Mouse (Mus musculus) heart, embryonic 16.5 days (tissue): ENCODE data around the gene Sec13. TPM values are rescaled to one million over a fixed set of nuclear protein-coding genes. Genes with fewer than 3 reads are reported as not detected.
A peak's percentile ranks its signal among the peaks of the same experiment; 100 is the strongest.

ENCODE experiments used
- ATAC-seq: fragments of 200-750 bp; cut with Nextera tagmentation; replicated peaks from 2 replicates; pipeline ENCODE4 v1.8.0; 2017; ENCODE audit warnings: moderate number of reproducible peaks; ENCODE audit not compliant: insufficient read depth, low FRiP score; ENCODE audit errors: extremely low read depth
- H3K27ac ChIP-seq: fragments of 300-500 bp; sonication (generic); 2 replicates; pipeline ENCODE4 v1.5.1; 2014; ENCODE audit warnings: mild to moderate bottlenecking, low read length, control low read depth, moderate library complexity
- H3K27me3 ChIP-seq: fragments of 300-500 bp; sonication (generic); 2 replicates; pipeline ENCODE4 v1.6.1; 2014; ENCODE audit warnings: low read length, mixed read lengths; ENCODE audit not compliant: control insufficient read depth, insufficient read depth
- H3K36me3 ChIP-seq: fragments of 300-500 bp; sonication (generic); 2 replicates; pipeline ENCODE4 v1.6.1; 2014; ENCODE audit not compliant: control insufficient read depth, insufficient read depth
- H3K4me1 ChIP-seq: fragments of 300-500 bp; sonication (generic); 2 replicates; pipeline ENCODE4 v1.6.1; 2014; ENCODE audit warnings: low read length, mixed read lengths; ENCODE audit not compliant: control insufficient read depth, insufficient read depth
- H3K4me2 ChIP-seq: fragments of 300-500 bp; sonication (generic); 2 replicates; pipeline ENCODE4 v1.6.1; 2014; ENCODE audit warnings: low read depth, mild to moderate bottlenecking, control low read depth, low read length
- H3K4me3 ChIP-seq: fragments of 300-500 bp; sonication (generic); 2 replicates; pipeline ENCODE4 v1.5.1; 2014; ENCODE audit warnings: mild to moderate bottlenecking, control low read depth, low read length
- H3K9ac ChIP-seq: fragments of 300-500 bp; sonication (generic); 2 replicates; pipeline ENCODE4 v1.6.1; 2014; ENCODE audit warnings: low read length, control low read depth
- H3K9me3 ChIP-seq: fragments of 300-500 bp; sonication (generic); replicated peaks from 2 replicates; pipeline ENCODE4 v1.6.1; 2016; ENCODE audit warnings: low read length; ENCODE audit not compliant: control insufficient read depth
- WGBS: fragments of 180-500 bp; shearing (Covaris S2); extraction: QIAGEN DNeasy Blood & Tissue Kit; methylation state at CpG from one replicate; pipeline ENCODE4 v1.1.7; 2014; 5-methylcytosine and 5-hydroxymethylcytosine counted together
- polyA plus RNA-seq: library from polyadenylated mRNA; unstranded; fragments of >200 nt; fragmentation: Nextera tagmentation; extraction: Ambion mirVana; gene quantifications from 2 replicates; pipeline ENCODE4 v1.2.1, GENCODE M21; 2015

Sec13 gene
- polyA plus RNA-seq, 1 experiment from 2014 or later: 187 TPM

DNA sequence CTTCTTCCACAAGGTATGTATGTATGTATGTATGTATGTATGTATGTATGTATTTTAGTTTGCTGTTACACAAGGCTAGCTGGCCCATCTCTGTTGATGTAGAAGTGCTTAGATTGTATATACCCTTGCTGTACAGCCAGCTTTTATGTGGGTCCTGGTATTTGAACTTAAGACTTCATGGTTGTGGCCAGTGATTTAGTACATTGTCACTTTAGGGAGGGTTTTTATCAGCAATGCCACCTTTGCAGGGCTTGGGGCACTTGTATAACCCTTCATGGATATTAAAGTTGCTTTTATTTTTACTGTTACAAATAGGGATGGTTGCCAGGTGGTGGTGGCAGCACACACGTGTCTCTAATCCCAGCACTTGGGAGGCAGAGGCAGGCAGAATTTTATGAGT, 45.3 kb downstream of the Sec13 start:
- no peak for ATAC-seq
- Histone ChIP-seq H3K36me3 (no peaks in the 10 kb centered on the region; the same call in 1 of the 2 replicates), H3K9me3 (no peaks in the 10 kb centered on the region), H3K4me3 (no peak overlapping the region), H3K4me1 (peaks cover 30% of the 10 kb centered on the region), H3K27me3 (no peaks in the 10 kb centered on the region), H3K27ac (no peak overlapping the region), H3K9ac (no peak overlapping the region), H3K4me2 (no peak overlapping the region)
- 72% methylated on average over 1 of the region's 1 CpGs for WGBS

GRCm38 (mm10) chr6:113693377-113693776, 47.2 kb downstream of the Sec13 start:
- no peak overlapping the region for H3K9ac ChIP-seq
- WGBS: 70% methylated on average over 5 of the region's 5 CpGs
- no peak overlapping the region for H3K27ac ChIP-seq
- ATAC-seq: no peak
- no peak overlapping the region for H3K4me2 ChIP-seq
- H3K27me3 ChIP-seq: no peaks in the 10 kb centered on the region
- no peaks in the 10 kb centered on the region for H3K36me3 ChIP-seq
- H3K4me3 ChIP-seq: no peak overlapping the region
- no peaks in the 10 kb centered on the region for H3K9me3 ChIP-seq
- H3K4me1 ChIP-seq: peaks cover 29% of the 10 kb centered on the region

- ATAC-seq: no peak
- H3K4me1 ChIP-seq: peaks cover 22% of the 10 kb centered on the region
- no peak overlapping the region for H3K4me2 ChIP-seq
- no peak overlapping the region for H3K9ac ChIP-seq
- no peaks in the 10 kb centered on the region for H3K27me3 ChIP-seq
- no peaks in the 10 kb centered on the region for H3K9me3 ChIP-seq
- 78% methylated on average over 5 of the region's 5 CpGs for WGBS
- H3K36me3 ChIP-seq: no peaks in the 10 kb centered on the region
- H3K4me3 ChIP-seq: no peak overlapping the region
- H3K27ac ChIP-seq: no peak overlapping the region
These were observed 47.8 kb downstream of the Sec13 start for GRCm38 (mm10) chr6:113692661-113693133.

DNA sequence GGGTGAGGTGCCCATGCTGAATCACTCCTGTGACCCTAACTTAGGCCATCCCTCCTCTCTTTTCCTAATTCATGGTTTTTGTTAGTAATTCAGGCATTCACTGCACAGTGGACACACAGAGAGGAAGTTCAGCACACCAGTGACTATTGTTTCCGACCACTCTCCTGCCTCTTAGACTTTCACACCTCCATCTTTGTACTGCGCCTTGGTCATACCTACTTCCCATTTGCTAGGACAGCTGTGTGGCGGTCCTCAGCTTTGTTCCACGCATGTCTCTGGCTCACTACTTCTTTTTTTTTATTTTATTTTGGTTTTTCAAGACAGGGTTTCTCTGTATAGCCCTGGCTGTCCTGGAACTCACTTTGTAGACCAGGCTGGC, 49.5 kb downstream of the Sec13 start:
- Histone ChIP-seq H3K36me3 (no peaks in the 10 kb centered on the region), H3K4me1 (peaks cover 18% of the 10 kb centered on the region), H3K4me3 (peak overlapping the region; percentile 18), H3K27me3 (no peaks in the 10 kb centered on the region), H3K27ac (peak overlapping the region; percentile 77), H3K4me2 (peak overlapping the region; percentile 48), H3K9ac (peak overlapping the region; percentile 42; the same call in 1 of the 2 replicates), H3K9me3 (no peaks in the 10 kb centered on the region)
- WGBS: 66% methylated on average over 4 of the region's 4 CpGs
- 0 out of 2 replicates have a peak, but pooled peaks have one; percentile 1 for ATAC-seq

GRCm38 (mm10) chr6:113690400-113691083, 50.0 kb downstream of the Sec13 start:
- ATAC-seq: peak; percentile 86
- Histone ChIP-seq H3K9ac (peak overlapping the region; percentile 42; the same call in 1 of the 2 replicates), H3K36me3 (no peaks in the 10 kb centered on the region), H3K9me3 (no peaks in the 10 kb centered on the region), H3K4me1 (peaks cover 17% of the 10 kb centered on the region), H3K27ac (peak overlapping the region; percentile 77), H3K4me2 (peak overlapping the region; percentile 48), H3K4me3 (peak overlapping the region; percentile 18), H3K27me3 (no peaks in the 10 kb centered on the region)
- 4% methylated on average over 14 of the region's 14 CpGs for WGBS

DNA sequence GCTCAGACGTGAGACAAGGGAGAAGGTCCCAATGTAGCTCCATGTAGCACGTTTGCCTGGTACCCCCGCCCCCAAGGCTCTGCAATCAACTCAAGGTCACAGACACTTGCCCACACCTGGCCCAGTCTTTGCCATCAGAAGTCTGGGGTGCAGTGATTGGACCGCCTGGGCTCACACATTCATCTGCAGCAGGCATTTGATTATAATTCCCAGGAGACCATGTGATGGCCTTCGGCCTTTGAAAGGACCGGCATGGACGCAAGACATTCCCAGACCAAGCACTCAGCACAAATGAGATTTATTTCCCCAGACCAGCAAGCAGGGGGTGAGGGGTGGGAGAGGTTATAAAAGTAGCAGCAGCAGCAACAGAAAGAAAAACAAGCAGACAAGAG, 50.5 kb downstream of the Sec13 start:
- no peak overlapping the region for H3K9ac ChIP-seq
- no peaks in the 10 kb centered on the region for H3K36me3 ChIP-seq
- peaks cover 17% of the 10 kb centered on the region for H3K4me1 ChIP-seq
- no peaks in the 10 kb centered on the region for H3K27me3 ChIP-seq
- no peak overlapping the region for H3K4me3 ChIP-seq
- 29% methylated on average over 7 of the region's 7 CpGs for WGBS
- H3K9me3 ChIP-seq: no peaks in the 10 kb centered on the region
- ATAC-seq: peak; percentile 3; the same call in 1 of the 2 replicates
- H3K4me2 ChIP-seq: no peak overlapping the region
- H3K27ac ChIP-seq: peak overlapping the region; percentile 77

DNA sequence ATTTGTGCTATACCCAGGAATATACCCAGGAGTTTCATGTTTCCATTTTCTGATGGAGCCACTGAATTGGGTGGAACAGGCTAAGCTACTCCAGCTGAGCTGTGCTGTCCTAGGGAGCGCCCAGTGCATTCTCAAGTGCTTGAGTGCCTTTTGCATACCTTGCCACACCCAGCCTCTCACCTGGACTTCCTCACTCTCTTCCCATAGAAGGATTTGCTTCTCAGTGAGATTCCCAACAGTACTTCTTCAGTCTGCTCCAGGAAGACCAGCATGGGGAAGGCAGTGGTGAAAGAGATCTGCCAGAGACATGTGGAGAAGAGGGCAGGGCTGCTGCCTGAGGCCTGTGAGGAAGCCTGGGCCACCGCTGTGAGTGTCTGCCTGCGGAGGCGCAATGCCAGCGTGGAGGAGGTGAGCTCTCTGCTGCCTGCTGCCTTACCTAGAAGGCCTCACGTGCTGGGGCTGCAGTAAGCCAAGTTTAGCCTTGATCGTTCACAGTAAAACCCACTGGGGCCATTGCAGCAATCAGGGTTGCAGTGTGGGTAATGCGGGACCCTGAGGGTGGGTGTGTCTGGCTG, 53.9 kb downstream of the Sec13 start:
- H3K27ac ChIP-seq: no peak overlapping the region
- no peak overlapping the region for H3K4me2 ChIP-seq
- no peaks in the 10 kb centered on the region for H3K27me3 ChIP-seq
- peaks cover 17% of the 10 kb centered on the region for H3K4me1 ChIP-seq
- WGBS: 49% methylated on average over 8 of the region's 8 CpGs
- H3K9me3 ChIP-seq: no peaks in the 10 kb centered on the region
- H3K4me3 ChIP-seq: no peak overlapping the region
- no peak overlapping the region for H3K9ac ChIP-seq
- no peaks in the 10 kb centered on the region for H3K36me3 ChIP-seq
- no peak for ATAC-seq

DNA sequence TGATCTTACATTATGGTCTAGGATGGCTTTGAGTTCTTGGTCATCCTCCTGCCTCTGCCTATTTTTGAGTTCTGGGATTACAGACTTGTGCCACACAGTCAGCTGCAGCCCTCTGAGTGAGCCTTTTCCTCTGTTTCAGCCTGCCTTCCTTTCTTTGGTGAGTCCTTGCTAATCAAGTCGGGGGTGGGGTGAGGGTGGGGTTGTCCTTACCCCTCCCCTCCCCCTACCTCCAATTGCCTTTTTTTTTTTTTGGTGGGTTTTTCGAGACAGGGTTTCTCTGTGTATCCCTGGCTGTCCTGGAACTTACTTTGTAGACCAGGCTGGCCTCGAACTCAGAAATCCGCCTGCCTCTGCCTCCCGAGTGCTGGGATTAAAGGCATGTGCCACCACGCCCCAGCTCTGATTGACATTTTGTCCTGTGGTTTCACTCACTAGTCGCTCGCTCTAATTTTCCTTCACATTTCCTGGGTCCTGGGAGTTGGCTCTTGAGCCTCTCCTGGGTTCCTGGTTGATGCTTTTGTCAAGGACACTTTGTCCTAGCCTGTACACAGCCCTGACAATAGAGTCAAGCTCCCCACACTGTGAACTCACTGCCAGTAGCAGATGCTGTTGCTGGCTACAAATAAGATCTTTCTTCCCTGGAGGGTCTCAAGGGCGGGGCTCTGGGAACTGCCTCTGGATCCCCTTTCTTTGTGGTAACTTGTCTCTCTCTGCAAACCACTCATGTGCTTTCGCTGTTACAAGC, 57.3 kb downstream of the Sec13 start:
- Histone ChIP-seq H3K36me3 (no peaks in the 10 kb centered on the region), H3K27ac (no peak overlapping the region), H3K4me2 (no peak overlapping the region), H3K9me3 (no peaks in the 10 kb centered on the region), H3K4me1 (no peaks in the 10 kb centered on the region), H3K27me3 (no peaks in the 10 kb centered on the region), H3K9ac (no peak overlapping the region), H3K4me3 (no peak overlapping the region)
- no peak for ATAC-seq
- WGBS: 84% methylated on average over 10 of the region's 10 CpGs

GRCm38 (mm10) chr6:113681271-113681670, 59.3 kb downstream of the Sec13 start:
- Histone ChIP-seq H3K4me2 (no peak overlapping the region), H3K27me3 (no peaks in the 10 kb centered on the region), H3K27ac (no peak overlapping the region), H3K36me3 (no peaks in the 10 kb centered on the region), H3K4me3 (no peak overlapping the region), H3K9ac (no peak overlapping the region), H3K9me3 (no peaks in the 10 kb centered on the region), H3K4me1 (no peaks in the 10 kb centered on the region)
- WGBS: 17% methylated on average over 4 of the region's 4 CpGs
- ATAC-seq: peak; percentile 83
